Mouse (Mus musculus): ENCODE results near the gene Casp1.

- TF ChIP-seq GATA2 (IDR thresholded peaks at IDR 0.05; ENCODE audit: borderline replicate concordance, low read depth, low read length): no peak
- no peak for TF ChIP-seq CTCF (IDR thresholded peaks at IDR 0.05; ENCODE audit: low read depth, low read length)
- TF ChIP-seq POLR2AphosphoS5 (IDR thresholded peaks at IDR 0.05; ENCODE audit: insufficient replicate concordance, low read depth, low read length): no peak
- no peak for TF ChIP-seq GATA1 (IDR thresholded peaks at IDR 0.05; ENCODE audit: borderline replicate concordance, low read length)
Observed at GRCm38 (mm10) chr9:5311435-5311834, 13.1 kb downstream of the Casp1 start.

All from G1E (cell line).